ENCODE assay signal across 19 mouse cellular contexts in genomic region chr1:90088192-90088990, GRCm38 (mm10).
DNase-seq lines count a peak whose midpoint lies in the region; ATAC-seq lines count a peak whose summit lies in the region.
"Had no signal": no experiment of that assay in that cellular context is flagged by ENCODE, and none has a peak within 500 bp of the region (broad histone marks: within the 10 kb centered on the region; RNA-seq: fewer than 3 reads in every experiment).

No protein-coding gene starts in this region.

- H3K4me2 ChIP-seq in embryonic facial prominence, embryonic 11.5 days (ENCODE audit: low read depth, low read length) = no peak overlapping the region
- H3K4me2 ChIP-seq in midbrain, embryonic 14.5 days (ENCODE audit: low read length) = no peak overlapping the region
- no peak overlapping the region for H3K4me2 ChIP-seq in midbrain, embryonic 15.5 days
- H3K4me2 ChIP-seq: embryonic facial prominence, embryonic 15.5 days; forebrain, embryonic 15.5 days; heart, embryonic 13.5 days; hindbrain, embryonic 12.5 days had no signal

- ATAC-seq in embryonic facial prominence, embryonic 11.5 days (replicated peaks; ENCODE audit: insufficient number of reproducible peaks, low FRiP score, low TSS enrichment, low read depth) = no peak; the same call in 1 of the 2 replicates
- no peak for ATAC-seq in midbrain, embryonic 14.5 days (ENCODE audit: low FRiP score, low TSS enrichment)
- ATAC-seq in midbrain, embryonic 15.5 days (replicated peaks) = no peak
- ATAC-seq: forebrain, embryonic 15.5 days; hindbrain, embryonic 16.5 days had no signal

- no peaks in the 10 kb centered on the region for H3K36me3 ChIP-seq in embryonic facial prominence, embryonic 11.5 days (replicated peaks; ENCODE audit: control insufficient read depth, insufficient read depth, low read depth, low read length)
- no peaks in the 10 kb centered on the region for H3K36me3 ChIP-seq in embryonic facial prominence, embryonic 10.5 days (replicated peaks)
- H3K36me3 ChIP-seq in midbrain, embryonic 14.5 days (ENCODE audit: control insufficient read depth, insufficient read depth, low read length) = no peaks in the 10 kb centered on the region
- H3K36me3 ChIP-seq in midbrain, embryonic 15.5 days (replicated peaks) = no peaks in the 10 kb centered on the region
- H3K36me3 ChIP-seq: embryonic facial prominence, embryonic 15.5 days; forebrain, embryonic 10.5 days; forebrain, embryonic 15.5 days; heart, embryonic 13.5 days; hindbrain, embryonic 12.5 days had no signal

- no peaks in the 10 kb centered on the region for H3K27me3 ChIP-seq in embryonic facial prominence, embryonic 11.5 days (ENCODE audit: control insufficient read depth, insufficient read depth, low read length)
- no peaks in the 10 kb centered on the region; the same call in 1 of the 2 replicates for H3K27me3 ChIP-seq in embryonic facial prominence, embryonic 10.5 days (replicated peaks; ENCODE audit: low read depth, poor library complexity, severe bottlenecking)
- H3K27me3 ChIP-seq in midbrain, embryonic 14.5 days (ENCODE audit: control insufficient read depth, insufficient read depth, low read length) = no peaks in the 10 kb centered on the region
- no peaks in the 10 kb centered on the region for H3K27me3 ChIP-seq in midbrain, embryonic 15.5 days (replicated peaks)
- H3K27me3 ChIP-seq: embryonic facial prominence, embryonic 15.5 days; forebrain, embryonic 15.5 days; heart, embryonic 13.5 days; hindbrain, embryonic 12.5 days had no signal

- peak; percentile 34 for DNase-seq in embryonic facial prominence, embryonic 11.5 days (ENCODE audit: low spot score)
- no peak for DNase-seq in embryonic facial prominence, embryonic 10.5 days (ENCODE audit: low spot score)
- DNase-seq in midbrain, embryonic 14.5 days = peak; percentile 25
- peak; percentile 9 for DNase-seq in adipocyte (ENCODE audit: low spot score)
- DNase-seq in layer of hippocampus, postnatal 14 days (ENCODE audit: low spot score in 2 of 2) = no peak
- DNase-seq: adrenal gland, postnatal 10 days; cerebellum, adult 18-20 months; cerebellum, adult 9-11 months; gastrocnemius, postnatal 36 days; heart, adult 11 months; heart, postnatal 36 days had no signal

- H3K4me1 ChIP-seq in embryonic facial prominence, embryonic 11.5 days (ENCODE audit: control insufficient read depth, insufficient read depth, low read length) = no peaks in the 10 kb centered on the region; the same call in 1 of the 2 replicates
- H3K4me1 ChIP-seq in embryonic facial prominence, embryonic 10.5 days = peaks cover 25% of the 10 kb centered on the region; the same call in 1 of the 2 replicates
- H3K4me1 ChIP-seq in midbrain, embryonic 14.5 days (ENCODE audit: control insufficient read depth, insufficient read depth, low read length) = peaks cover 9% of the 10 kb centered on the region; the same call in 1 of the 2 replicates
- H3K4me1 ChIP-seq in midbrain, embryonic 15.5 days = peaks cover 14% of the 10 kb centered on the region
- H3K4me1 ChIP-seq: heart, embryonic 13.5 days had no signal

- H3K9ac ChIP-seq in embryonic facial prominence, embryonic 11.5 days (replicated peaks; ENCODE audit: low read length) = no peak overlapping the region
- H3K9ac ChIP-seq in midbrain, embryonic 14.5 days (replicated peaks; ENCODE audit: low read length) = no peak overlapping the region
- no peak overlapping the region for H3K9ac ChIP-seq in midbrain, embryonic 15.5 days
- H3K9ac ChIP-seq: embryonic facial prominence, embryonic 15.5 days; forebrain, embryonic 15.5 days; heart, embryonic 13.5 days; hindbrain, embryonic 12.5 days had no signal

- H3K27ac ChIP-seq in embryonic facial prominence, embryonic 11.5 days (replicated peaks; ENCODE audit: low read depth, low read length) = no peak overlapping the region
- no peak overlapping the region for H3K27ac ChIP-seq in embryonic facial prominence, embryonic 10.5 days (replicated peaks)
- no peak overlapping the region for H3K27ac ChIP-seq in midbrain, embryonic 14.5 days (replicated peaks; ENCODE audit: low read depth, low read length)
- no peak overlapping the region for H3K27ac ChIP-seq in midbrain, embryonic 15.5 days
- H3K27ac ChIP-seq: embryonic facial prominence, embryonic 15.5 days; forebrain, embryonic 10.5 days; forebrain, embryonic 15.5 days; heart, embryonic 13.5 days; hindbrain, embryonic 12.5 days had no signal

- H3K4me3 ChIP-seq in embryonic facial prominence, embryonic 11.5 days (ENCODE audit: low read depth, low read length) = no peak overlapping the region
- no peak overlapping the region for H3K4me3 ChIP-seq in embryonic facial prominence, embryonic 10.5 days
- H3K4me3 ChIP-seq in midbrain, embryonic 14.5 days (replicated peaks; ENCODE audit: low read depth, low read length) = no peak overlapping the region
- no peak overlapping the region for H3K4me3 ChIP-seq in midbrain, embryonic 15.5 days
- H3K4me3 ChIP-seq: embryonic facial prominence, embryonic 15.5 days; erythroblast, embryonic 14.5 days; forebrain, embryonic 10.5 days; forebrain, embryonic 15.5 days; heart, embryonic 13.5 days; hindbrain, embryonic 12.5 days had no signal

- no peaks in the 10 kb centered on the region for H3K9me3 ChIP-seq in embryonic facial prominence, embryonic 11.5 days (replicated peaks; ENCODE audit: control insufficient read depth, low read length)
- H3K9me3 ChIP-seq in embryonic facial prominence, embryonic 10.5 days = no peaks in the 10 kb centered on the region
- H3K9me3 ChIP-seq in midbrain, embryonic 14.5 days (ENCODE audit: control insufficient read depth, low read length) = no peaks in the 10 kb centered on the region
- no peaks in the 10 kb centered on the region; the same call in 1 of the 2 replicates for H3K9me3 ChIP-seq in midbrain, embryonic 15.5 days
- H3K9me3 ChIP-seq: embryonic facial prominence, embryonic 15.5 days; forebrain, embryonic 10.5 days; forebrain, embryonic 15.5 days; hindbrain, embryonic 12.5 days had no signal

- 43% methylated on average over 6 of the region's 6 CpGs for WGBS in embryonic facial prominence, embryonic 11.5 days
- WGBS in embryonic facial prominence, embryonic 10.5 days = 56% methylated on average over 6 of the region's 6 CpGs
- 28% methylated on average over 6 of the region's 6 CpGs for WGBS in midbrain, embryonic 14.5 days
- 41% methylated on average over 6 of the region's 6 CpGs for WGBS in midbrain, embryonic 15.5 days

Comparison
In these comparisons a context has a peak if more than half of its experiments do, and no peak if none do; other contexts are left out.
1. DNase-seq: peak in embryonic facial prominence, embryonic 11.5 days (single experiment), midbrain, embryonic 14.5 days (single experiment) and adipocyte (single experiment); none in embryonic facial prominence, embryonic 10.5 days (single experiment) and layer of hippocampus, postnatal 14 days (0 of 2).